Comparison of ENCODE assay signal across 17 mouse cellular contexts in the genomic region with DNA sequence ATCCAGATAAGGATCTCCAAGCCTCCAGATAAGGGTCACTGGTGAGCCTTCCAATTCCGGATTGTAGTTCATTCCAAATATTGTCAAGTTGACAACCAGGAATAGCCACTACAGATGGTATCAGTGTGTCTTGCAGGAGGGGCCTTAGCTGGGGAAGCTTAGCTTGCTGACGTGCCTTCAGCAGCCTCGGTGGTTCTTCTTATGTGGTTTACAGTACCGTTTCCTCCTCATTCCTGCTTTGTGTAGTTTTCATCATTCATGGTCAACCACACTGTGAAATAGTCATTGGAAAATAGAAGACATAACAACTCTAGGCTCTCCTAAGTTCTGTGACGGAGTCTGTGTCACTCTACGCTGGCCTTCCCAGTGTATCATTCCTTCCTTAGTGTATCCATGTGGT. TPM values are rescaled to one million over a fixed set of nuclear protein-coding genes. Genes with fewer than 3 reads are reported as not detected.
"Had no signal": no experiment of that assay in that cellular context is flagged by ENCODE, and none has a peak within 500 bp of the region (broad histone marks: within the 10 kb centered on the region; RNA-seq: fewer than 3 reads in every experiment).

No protein-coding gene starts in this region.

- H3K4me3 ChIP-seq: midbrain, embryonic 10.5 days; midbrain, embryonic 12.5 days; myocyte; neural tube, embryonic 12.5 days; stomach, embryonic 15.5 days had no signal

- H3K9me3 ChIP-seq: midbrain, embryonic 10.5 days; midbrain, embryonic 12.5 days; neural tube, embryonic 12.5 days; stomach, embryonic 15.5 days had no signal

- ATAC-seq: midbrain, embryonic 16.5 days had no signal

- H3K9ac ChIP-seq: liver, embryonic 14.5 days; lung, embryonic 14.5 days; midbrain, embryonic 12.5 days; neural tube, embryonic 12.5 days; stomach, embryonic 15.5 days had no signal

- DNase-seq: lung, adult 18-20 months; lung, embryonic 14.5 days; lung, postnatal 10 days; lung, postnatal 4 days; midbrain, embryonic 14.5 days; right cerebral cortex, postnatal 14 days had no signal

- H3K27ac ChIP-seq: liver, embryonic 14.5 days; midbrain, embryonic 10.5 days; midbrain, embryonic 12.5 days; neural tube, embryonic 12.5 days; stomach, embryonic 15.5 days; stomach, postnatal 0 days had no signal

- H3K27me3 ChIP-seq: stomach, embryonic 15.5 days had no signal

- H3K36me3 ChIP-seq: midbrain, embryonic 10.5 days; midbrain, embryonic 12.5 days; neural tube, embryonic 12.5 days; stomach, embryonic 15.5 days had no signal

- H3K4me2 ChIP-seq: lung, embryonic 14.5 days; midbrain, embryonic 12.5 days; neural tube, embryonic 12.5 days; stomach, embryonic 15.5 days had no signal

RNA-seq across cellular contexts. Expression of a gene that starts 5.1 kb away (rescaled TPM):
- total RNA-seq: megakaryocyte, adult 5-6 weeks; neutrophil, adult 5-6 weeks had no signal

RNA-seq across cellular contexts. Expression of a gene that starts 36.2 kb away (rescaled TPM):
- total RNA-seq: megakaryocyte-erythroid progenitor cell, adult 5-6 weeks had no signal
